In genomic region chr12:70192267-70192727, GRCm38 (mm10) we compare ENCODE assay signal across 8 mouse cellular contexts. TPM values are rescaled to one million over a fixed set of nuclear protein-coding genes. Genes with fewer than 3 reads are reported as not detected.
DNase-seq lines count a peak whose midpoint lies in the region; ATAC-seq and TF ChIP-seq lines count a peak whose summit lies in the region.

No protein-coding gene starts in this region.

- 13% methylated on average over 19 of the region's 19 CpGs for WGBS in hindbrain, postnatal 0 days
- 30% methylated on average over 19 of the region's 19 CpGs for WGBS in neural tube, embryonic 12.5 days

- peak; percentile 69 for ATAC-seq in hindbrain, postnatal 0 days
- ATAC-seq in neural tube, embryonic 12.5 days (ENCODE audit: low FRiP score, low read depth) = no peak; the same call in 1 of the 2 replicates
- ATAC-seq in inflammation-experienced regulatory T-cells, adult 6 months = no peak

- no peaks in the 10 kb centered on the region for H3K9me3 ChIP-seq in hindbrain, postnatal 0 days (ENCODE audit: low read length)
- H3K9me3 ChIP-seq in neural tube, embryonic 12.5 days = no peaks in the 10 kb centered on the region

- TF ChIP-seq CTCF in hindbrain, postnatal 0 days (IDR thresholded peaks at IDR 0.05; ENCODE audit: low read depth) = no peak

- H3K4me1 ChIP-seq in hindbrain, postnatal 0 days (ENCODE audit: insufficient read depth, low read length) = no peaks in the 10 kb centered on the region
- no peaks in the 10 kb centered on the region; the same call in 1 of the 2 replicates for H3K4me1 ChIP-seq in neural tube, embryonic 12.5 days

- H3K27ac ChIP-seq in hindbrain, postnatal 0 days = 0 out of 2 replicates have a peak overlapping the region, but pooled peaks have one; percentile 32
- no peak overlapping the region for H3K27ac ChIP-seq in neural tube, embryonic 12.5 days

- peak overlapping the region; percentile 19 for H3K4me3 ChIP-seq in hindbrain, postnatal 0 days (ENCODE audit: low read length)
- H3K4me3 ChIP-seq in neural tube, embryonic 12.5 days = peak overlapping the region; percentile 18; the same call in 1 of the 2 replicates

- DNase-seq in heart, adult 11 months = peak; percentile 71
- no peak for DNase-seq in heart, adult 8-10 months (ENCODE audit: low spot score)
- DNase-seq in right cerebral cortex, postnatal 4 days = peak; percentile 9
- DNase-seq in right cerebral cortex, postnatal 36 days (ENCODE audit: low spot score in 2 of 2) = no peak
- peak; percentile 73 for DNase-seq in hindbrain, postnatal 0 days (ENCODE audit: low spot score)
- no peak for DNase-seq in adrenal gland, adult 8-10 months

- H3K4me2 ChIP-seq in hindbrain, postnatal 0 days (ENCODE audit: low read depth, low read length) = peak overlapping the region; percentile 47
- peak overlapping the region; percentile 48 for H3K4me2 ChIP-seq in neural tube, embryonic 12.5 days (replicated peaks)

- no peaks in the 10 kb centered on the region for H3K36me3 ChIP-seq in hindbrain, postnatal 0 days (ENCODE audit: insufficient read depth, low read length)
- H3K36me3 ChIP-seq in neural tube, embryonic 12.5 days = no peaks in the 10 kb centered on the region

- H3K9ac ChIP-seq in hindbrain, postnatal 0 days (replicated peaks; ENCODE audit: low read length) = peak overlapping the region; percentile 6; the same call in 1 of the 2 replicates
- H3K9ac ChIP-seq in neural tube, embryonic 12.5 days = no peak overlapping the region

- no peaks in the 10 kb centered on the region for H3K27me3 ChIP-seq in hindbrain, postnatal 0 days (ENCODE audit: insufficient read depth, low read length)
- no peaks in the 10 kb centered on the region for H3K27me3 ChIP-seq in neural tube, embryonic 12.5 days (replicated peaks)

RNA-seq across cellular contexts. Expression of gene Abhd12b, which starts 38.4 kb away (rescaled TPM):
- not detected for total RNA-seq in heart, adult 8-10 months (2022)
- total RNA-seq in hindbrain, postnatal 0 days (2014; rRNA removed) = 0.14 TPM in 1 of 2 replicates, not detected in the other
- polyA plus RNA-seq in hindbrain, postnatal 0 days (2015; fragmentation: Nextera tagmentation; extraction: Ambion mirVana) = not detected in 2 replicates
- polyA plus RNA-seq in neural tube, embryonic 12.5 days (2016; fragmentation: Nextera tagmentation; extraction: Ambion mirVana) = not detected in 2 replicates
- polyA plus RNA-seq in inflammation-experienced regulatory T-cells, adult 6 months (2017; shearing (Covaris generic)) = 1 to 10 TPM in 2 of 3 experiments, under 1 TPM in 1; 0.53 to 3.1 (median 1.9) TPM
- total RNA-seq in adrenal gland, adult 8-10 months (2022) = not detected

RNA-seq across cellular contexts. Expression of gene Pygl, which starts 39.0 kb away (rescaled TPM):
- total RNA-seq in heart, adult 8-10 months (2022) = 10 to 100 TPM in 1 of 4 experiments, 1 to 10 TPM in 3; 2.4 to 13.7 (median 2.9) TPM
- total RNA-seq in hindbrain, postnatal 0 days (2014; rRNA removed) = 9.0 and 10.9 TPM in 2 replicates
- polyA plus RNA-seq in hindbrain, postnatal 0 days (2015; fragmentation: Nextera tagmentation; extraction: Ambion mirVana) = 8.3 and 8.4 TPM in 2 replicates
- polyA plus RNA-seq in neural tube, embryonic 12.5 days (2016; fragmentation: Nextera tagmentation; extraction: Ambion mirVana) = 5.3 and 5.8 TPM in 2 replicates
- 1 to 10 TPM in 1 of 3 experiments, under 1 TPM in 2; 0.16 to 1.1 (median 0.77) TPM for polyA plus RNA-seq in inflammation-experienced regulatory T-cells, adult 6 months (2017; shearing (Covaris generic))
- 10 to 100 TPM in 3 of 4 experiments, 1 to 10 TPM in 1; 9.5 to 74.3 (median 43.1) TPM for total RNA-seq in adrenal gland, adult 8-10 months (2022)

Comparison
In these comparisons a context has a peak if more than half of its experiments do, and no peak if none do; other contexts are left out.
1. DNase-seq: peak in heart, adult 11 months (single experiment), right cerebral cortex, postnatal 4 days (single experiment) and hindbrain, postnatal 0 days (single experiment); none in heart, adult 8-10 months (single experiment), right cerebral cortex, postnatal 36 days (0 of 2) and adrenal gland, adult 8-10 months (single experiment).